Mouse (Mus musculus): ENCODE data around the gene Narfl.
"Not testable (repeated sequence)": the region's sequence is repeated elsewhere in the genome, so short reads cannot be mapped to it uniquely, and the experiment has no call there.

The Narfl gene

DNA sequence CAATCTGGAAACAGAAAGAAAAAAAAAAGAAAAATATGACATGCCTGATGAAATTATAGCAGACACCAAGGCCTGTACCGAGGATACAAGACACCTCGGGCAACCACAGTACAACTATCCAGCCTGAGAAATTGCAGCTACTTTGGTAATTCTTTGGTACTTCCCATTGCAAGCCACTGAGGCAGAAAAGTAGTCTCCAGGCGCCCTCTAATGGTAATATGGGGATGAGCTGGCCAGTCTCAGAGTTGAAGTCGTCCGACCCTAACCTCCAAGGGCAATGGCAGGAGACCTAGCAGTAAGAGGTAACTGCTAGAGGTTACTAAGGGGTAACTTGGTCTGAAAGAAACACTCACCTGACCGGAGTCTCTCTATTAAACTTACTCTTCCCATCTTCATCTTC is 27.5 kb downstream of the Narfl start:
- no peak for DNase-seq (ENCODE audit: extremely low read depth, insufficient read length, low spot score)

DNA sequence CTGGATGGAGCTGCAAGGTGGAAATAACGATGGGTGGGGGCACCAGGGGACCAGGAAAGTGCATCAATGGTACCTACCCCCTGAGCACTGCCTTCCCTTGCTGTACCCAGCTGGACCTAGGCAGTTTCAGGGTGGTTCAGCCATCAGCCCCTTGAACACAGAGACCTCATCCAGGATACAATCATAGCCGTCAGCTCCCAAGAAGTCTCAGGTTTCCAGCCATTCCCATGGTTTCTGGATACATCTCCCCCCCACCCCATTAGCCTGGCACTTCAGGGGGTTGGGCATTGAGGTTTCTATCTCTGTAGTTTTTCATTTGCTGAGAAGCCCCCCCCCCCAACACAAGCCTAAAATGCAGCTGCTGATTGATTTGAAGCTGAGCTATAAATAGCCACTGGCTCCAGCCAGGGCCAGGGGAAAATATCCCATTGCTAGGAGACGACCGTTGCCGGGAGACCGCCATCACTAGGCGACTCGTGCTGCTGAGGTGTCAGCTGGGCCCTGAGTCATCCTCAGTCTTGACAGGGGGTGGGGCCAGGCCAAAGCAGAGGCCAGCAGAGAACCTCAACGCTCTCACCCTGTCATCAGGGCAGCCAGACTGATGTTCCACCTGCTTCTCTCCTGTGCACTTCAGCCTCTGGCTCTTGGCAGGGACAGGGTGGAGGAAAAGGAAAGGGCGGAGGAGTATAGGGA is 29.4 kb downstream of the Narfl start:
- peak; percentile 76 for DNase-seq (ENCODE audit: extremely low read depth, insufficient read length, low spot score)

DNA sequence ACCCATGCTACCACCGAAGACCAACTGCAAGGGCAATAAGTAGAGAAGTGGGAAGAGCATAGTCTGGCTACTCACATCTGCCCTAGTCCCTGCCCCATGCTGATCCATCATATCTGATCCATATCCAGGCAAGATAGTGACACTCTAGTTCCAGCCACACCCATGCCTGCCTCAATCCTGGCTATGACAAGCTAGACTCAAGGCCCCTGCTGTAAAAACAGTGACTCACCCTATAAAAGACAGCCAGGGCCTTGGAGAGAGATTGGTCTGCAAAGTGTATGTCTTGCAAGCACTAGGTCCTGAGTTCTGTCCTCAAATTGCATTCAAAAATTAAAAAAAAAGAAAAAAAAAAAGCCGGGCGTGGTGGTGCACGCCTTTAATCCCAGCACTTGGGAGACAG is 32.9 kb downstream of the Narfl start:
- peak; percentile 56 for DNase-seq (ENCODE audit: extremely low read depth, insufficient read length, low spot score)

DNA sequence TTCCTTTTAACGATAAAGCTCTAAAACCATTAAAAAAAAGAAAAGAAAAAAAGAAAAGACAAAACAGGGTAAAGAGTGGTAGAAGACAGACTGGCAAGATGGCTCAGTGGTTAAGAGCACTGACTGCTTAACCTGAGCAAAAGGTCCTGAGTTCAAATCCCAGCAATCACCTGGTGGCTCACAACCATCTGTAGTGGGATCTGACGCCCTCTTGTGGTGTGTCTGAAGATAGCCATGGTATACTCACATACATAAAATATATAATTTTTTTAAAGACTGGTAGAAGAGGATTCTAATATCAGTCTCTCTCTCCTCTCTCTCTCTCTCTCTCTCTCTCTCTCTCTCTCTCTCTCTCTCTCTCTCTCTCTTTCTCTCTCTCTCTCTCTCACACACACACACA is 33.9 kb downstream of the Narfl start:
- DNase-seq (ENCODE audit: extremely low read depth, insufficient read length, low spot score), result not testable (repeated sequence)

DNA sequence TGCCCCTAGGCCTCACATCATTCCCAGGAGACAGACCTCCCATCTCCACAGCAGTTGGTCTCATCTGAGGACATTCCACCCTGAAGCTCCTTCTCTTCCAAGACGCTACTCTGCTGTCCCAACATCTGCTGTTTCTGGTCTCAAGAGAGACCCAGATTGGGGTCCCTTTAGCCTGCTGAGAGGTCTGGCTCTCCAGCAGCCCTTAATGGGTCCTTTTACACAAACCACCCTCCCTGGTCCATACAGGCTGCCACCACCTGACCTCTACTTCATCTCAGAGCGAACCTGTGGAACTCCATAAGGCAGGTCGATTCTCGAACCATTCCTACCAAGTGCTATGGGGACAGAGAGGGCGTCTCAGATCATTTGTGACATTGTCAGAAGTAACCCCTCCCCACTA is 34.5 kb downstream of the Narfl start:
- no peak for DNase-seq (ENCODE audit: extremely low read depth, insufficient read length, low spot score)

DNA sequence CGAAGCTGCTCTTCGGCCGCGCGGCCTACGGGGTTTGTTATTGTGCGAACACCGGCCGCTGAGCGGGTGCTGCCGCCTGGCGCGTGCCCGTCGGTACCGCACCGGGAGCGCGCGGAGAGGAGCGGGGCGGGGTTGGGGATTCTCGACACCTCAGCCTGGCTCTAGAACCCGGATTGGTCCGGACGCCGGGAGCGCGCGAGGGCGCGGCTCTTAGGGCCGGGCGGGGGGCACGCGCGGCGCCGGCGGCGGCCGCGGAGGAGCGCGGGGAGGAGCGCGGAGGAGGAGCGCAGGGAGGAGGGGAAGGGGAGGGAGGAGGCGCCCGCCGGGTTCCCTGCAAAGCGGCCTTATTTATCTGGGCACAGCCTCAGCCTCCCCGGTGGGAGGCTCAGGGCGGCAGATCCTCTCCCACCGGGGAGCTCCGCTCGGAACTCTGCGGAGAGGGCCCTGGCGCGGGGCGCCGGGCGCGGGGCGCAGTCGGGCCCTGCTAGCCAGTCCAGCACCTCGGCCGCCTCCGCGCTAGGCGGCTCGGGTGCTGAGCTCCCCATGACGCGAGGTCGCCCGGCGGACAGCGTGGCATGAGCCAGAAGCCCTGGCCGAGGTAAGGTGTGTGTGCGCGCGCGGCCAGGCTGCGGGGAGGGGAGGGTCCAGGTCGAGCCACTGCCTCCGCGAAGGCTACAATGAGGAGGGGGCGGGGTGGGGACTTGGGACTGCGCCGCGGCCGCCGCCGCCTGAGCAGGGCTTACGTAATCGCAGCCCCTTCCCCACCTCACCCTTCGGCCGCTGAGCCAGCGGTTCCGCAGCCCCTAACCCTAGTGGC is 35.4 kb downstream of the Narfl start, which contains the start of gene Fbxl16:
Gene Fbxl16 (plus strand): TSS at position 297 of the 817 bp plus-strand sequence.
- no peak for DNase-seq (ENCODE audit: extremely low read depth, insufficient read length, low spot score)

DNA sequence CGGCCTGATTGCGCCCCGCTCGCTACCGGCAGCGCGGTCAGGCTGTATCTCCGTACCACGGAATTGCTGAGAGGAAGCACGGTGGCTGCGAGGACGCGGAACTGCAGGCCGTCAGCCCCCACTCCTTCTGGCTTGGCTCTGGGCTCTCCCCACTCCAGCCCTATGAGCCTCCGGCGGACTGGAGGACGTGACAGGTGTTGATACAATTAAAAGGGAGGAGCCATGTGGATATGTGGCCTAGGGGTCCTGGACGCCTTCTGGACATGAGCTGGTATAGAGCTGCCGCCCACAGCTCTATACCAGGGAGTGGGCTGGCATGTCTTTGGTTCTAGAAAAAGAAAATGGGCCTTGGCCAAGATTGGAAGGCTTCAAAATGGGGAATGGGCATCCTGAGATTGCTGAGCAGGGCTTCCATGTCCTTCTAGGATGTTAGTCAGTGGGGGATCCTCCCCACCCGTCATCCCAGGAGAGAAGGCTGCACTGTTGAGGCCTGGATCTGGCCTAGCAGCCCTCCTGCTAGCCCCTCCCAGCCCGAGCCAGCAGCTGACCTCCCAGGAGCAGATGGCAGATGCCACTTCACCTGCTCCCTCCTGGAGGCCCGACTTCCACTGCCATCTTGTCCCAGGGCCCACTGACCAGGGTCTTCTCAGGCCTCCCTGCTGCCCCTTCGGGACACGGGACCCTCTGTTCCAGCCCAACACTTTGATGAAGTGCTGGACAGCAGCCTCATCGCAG is 36.2 kb downstream of the Narfl start:
- no peak for DNase-seq (ENCODE audit: extremely low read depth, insufficient read length, low spot score)

DNA sequence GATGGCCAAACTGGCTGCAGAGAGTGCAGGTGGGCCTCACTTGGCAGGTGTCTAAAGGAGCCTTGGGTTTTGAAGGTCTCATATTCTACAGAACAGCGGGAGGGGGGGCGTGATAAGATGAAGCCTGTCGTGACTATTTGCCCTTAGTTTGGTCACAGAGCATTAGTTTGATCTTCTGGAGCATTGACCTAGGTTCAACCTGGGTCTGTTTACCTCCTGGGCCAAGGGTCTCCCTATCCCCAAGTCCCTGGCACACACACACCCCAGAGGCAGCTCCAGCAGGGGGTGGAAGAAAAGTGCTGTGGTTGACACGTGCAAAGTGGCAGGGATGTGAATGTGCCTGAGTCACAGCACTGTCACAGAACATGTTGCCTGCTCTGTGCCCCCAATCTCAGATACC is 37.3 kb downstream of the Narfl start:
- no peak for DNase-seq (ENCODE audit: extremely low read depth, insufficient read length, low spot score)

DNA sequence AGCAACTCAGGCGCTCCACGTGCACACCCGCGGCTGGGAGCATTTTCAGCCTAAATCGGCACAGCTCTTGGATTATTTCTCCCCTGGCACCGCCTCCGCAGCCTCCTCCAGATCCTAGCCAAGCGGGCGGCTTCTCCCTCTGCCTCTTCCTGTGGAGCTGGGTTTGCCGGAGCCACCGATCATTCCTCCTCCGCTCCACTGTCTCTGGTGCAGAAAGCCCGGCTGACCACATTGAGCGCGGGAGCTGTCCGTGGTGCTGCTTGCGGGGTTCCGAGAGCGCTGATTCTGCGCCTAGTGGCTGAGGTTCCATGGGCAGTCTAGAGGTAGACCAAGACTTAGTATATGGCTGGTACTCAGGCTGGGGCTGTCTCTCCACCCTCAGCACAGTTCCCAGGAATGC is 39.9 kb downstream of the Narfl start:
- no peak for DNase-seq (ENCODE audit: extremely low read depth, insufficient read length, low spot score)

DNA sequence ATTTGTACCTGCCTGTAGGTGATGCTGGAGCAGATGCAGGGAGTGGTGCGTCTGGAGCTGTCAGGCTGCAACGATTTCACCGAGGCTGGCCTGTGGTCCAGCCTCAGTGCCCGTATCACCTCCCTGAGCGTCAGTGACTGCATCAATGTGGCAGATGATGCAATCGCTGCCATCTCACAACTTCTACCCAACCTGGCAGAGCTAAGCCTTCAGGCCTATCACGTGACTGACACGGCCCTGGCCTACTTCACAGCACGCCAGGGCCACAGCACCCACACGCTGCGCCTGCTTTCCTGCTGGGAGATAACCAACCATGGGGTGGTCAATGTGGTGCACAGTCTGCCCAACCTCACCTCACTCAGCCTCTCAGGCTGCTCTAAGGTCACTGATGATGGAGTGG is 44.1 kb downstream of the Narfl start:
- DNase-seq (ENCODE audit: extremely low read depth, insufficient read length, low spot score), result no peak

DNA sequence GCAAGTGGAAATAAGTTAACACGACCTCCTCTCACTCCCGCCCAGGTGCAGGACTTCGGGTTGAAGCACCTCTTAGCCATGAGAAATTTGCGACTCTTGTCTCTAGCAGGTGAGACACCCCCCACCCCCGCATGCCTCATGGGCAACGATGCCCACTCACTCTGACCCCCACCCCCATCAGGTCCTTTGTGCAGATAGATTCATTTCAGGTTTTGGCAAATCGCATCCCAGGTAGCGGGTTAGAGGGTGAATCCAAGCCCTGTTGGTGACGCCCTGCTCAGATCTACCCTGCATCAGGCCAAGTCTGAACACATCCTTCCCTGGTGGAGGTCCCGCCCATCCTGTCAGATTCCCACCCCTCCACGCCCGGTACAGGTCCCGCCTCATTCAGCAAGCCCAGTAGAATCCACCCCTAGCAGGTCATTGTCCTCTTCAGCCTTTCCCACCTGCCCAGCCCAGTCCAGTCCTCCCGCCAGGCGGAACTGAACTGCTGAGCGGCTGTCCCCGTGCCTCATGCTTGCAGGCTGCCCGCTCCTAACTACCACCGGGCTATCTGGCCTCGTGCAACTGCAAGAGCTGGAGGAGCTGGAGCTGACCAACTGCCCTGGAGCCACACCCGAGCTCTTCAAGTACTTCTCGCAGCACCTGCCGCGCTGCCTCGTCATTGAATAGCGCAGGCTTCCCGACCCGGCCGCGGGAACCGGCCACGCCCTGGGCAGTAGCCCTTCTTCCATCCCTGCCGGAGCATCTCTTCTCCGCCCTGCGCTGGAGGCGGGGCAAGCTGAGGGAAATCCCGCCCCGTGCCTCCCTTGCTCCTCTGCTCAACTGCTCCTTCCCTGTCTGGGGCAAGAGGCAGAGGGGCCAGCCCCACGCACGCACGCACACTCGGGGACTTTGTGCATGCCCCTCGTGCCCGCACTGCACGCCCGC is 45.5 kb downstream of the Narfl start:
- DNase-seq (ENCODE audit: extremely low read depth, insufficient read length, low spot score), result peak; percentile 89

DNA sequence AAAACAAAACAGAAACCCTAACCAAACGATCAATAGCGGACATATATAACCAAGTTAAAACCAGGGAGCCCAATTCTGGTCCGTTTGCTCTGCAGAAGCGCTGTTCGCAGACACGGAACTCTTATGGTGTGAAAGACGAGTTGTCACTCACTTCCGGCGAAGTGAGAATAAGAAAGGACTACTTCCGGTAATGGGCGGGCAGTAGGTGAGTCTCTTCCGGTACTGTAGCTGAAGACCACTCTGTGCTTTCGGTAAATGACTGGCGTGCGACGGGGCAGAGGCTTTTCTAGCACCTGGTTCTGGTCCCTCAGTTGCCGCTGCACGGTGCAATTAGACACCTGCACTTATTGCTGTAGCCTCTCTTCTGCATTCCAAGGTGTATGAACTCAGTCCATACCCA is 49.9 kb downstream of the Narfl start, which contains the start of gene Wdr24:
Gene Wdr24 (plus strand): TSS at position 176 of the 400 bp plus-strand sequence.
- peak; percentile 62 for DNase-seq (ENCODE audit: extremely low read depth, insufficient read length, low spot score)

DNA sequence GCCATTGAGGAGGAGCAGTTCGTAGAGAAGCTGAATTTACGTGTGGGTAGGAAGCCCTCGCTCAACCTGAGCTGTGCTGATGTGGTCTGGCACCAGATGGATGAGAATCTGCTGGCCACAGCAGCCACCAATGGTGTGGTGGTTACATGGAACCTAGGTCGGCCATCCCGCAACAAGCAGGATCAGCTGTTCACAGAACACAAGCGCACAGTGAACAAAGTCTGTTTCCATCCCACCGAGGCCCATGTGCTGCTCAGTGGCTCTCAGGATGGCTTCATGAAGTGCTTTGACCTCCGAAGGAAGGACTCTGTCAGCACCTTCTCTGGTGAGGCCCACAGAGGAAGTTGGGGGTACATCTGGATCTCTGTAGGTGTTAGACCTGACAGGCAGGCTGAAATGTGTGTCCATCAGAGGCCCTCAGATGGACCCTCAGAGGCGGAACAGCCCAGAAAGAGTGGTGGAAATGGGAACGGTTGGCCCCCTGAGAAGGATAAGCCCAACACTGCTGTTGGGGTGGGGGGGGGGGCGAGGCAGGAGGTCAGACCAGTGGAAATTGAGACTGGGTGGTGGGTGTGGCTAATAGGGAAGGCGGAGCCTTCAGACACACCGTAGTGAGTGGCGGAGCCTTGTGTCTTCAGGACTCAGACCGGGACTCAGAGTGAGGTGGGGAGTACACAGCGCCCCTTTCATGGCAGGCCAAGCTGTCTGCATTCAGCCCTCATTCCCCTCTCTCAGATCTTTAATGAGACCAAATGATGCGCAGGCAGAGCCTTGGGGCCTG is 51.0 kb downstream of the Narfl start:
- DNase-seq (ENCODE audit: extremely low read depth, insufficient read length, low spot score), result no peak

DNA sequence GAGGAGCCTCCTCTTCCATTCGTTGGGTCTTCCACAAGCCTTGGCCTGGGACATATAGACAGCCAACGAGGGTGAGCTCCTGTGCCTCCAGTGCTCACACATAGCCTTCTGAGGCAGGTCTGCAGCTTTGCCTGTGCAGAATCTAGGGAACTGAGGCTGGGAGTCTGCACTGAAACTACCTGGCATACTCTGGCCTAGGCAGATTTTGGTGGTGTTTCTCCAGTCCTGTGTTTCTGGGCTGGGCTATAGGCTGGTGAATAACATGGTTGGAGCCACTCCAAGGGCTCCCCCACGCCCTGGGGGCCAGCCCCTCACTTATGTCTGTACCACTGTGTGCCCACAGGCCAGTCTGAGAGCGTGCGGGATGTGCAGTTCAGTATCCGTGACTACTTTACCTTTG is 51.7 kb downstream of the Narfl start:
- DNase-seq (ENCODE audit: extremely low read depth, insufficient read length, low spot score), result no peak

DNA sequence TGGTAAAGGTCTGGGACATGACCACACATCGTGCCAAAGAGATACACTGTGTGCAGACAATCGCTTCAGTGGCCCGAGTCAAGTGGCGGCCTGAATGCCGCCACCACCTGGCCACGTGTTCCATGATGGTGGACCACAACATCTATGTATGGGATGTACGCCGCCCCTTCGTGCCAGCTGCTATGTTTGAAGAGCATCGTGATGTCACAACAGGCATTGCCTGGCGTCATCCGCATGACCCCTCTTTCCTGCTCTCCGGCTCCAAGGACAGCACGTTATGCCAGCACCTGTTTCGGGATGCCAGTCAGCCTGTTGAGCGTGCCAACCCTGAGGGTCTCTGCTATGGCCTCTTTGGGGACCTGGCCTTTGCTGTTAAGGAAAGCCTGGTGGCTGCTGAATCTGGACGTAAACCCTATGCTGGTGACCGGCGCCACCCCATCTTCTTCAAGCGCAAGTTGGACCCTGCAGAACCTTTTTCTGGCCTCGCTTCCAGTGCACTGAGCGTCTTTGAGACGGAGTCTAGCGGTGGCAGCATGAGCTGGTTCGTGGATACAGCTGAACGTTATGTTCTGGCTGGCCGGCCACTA is 52.5 kb downstream of the Narfl start:
- DNase-seq (ENCODE audit: extremely low read depth, insufficient read length, low spot score), result no peak

DNA sequence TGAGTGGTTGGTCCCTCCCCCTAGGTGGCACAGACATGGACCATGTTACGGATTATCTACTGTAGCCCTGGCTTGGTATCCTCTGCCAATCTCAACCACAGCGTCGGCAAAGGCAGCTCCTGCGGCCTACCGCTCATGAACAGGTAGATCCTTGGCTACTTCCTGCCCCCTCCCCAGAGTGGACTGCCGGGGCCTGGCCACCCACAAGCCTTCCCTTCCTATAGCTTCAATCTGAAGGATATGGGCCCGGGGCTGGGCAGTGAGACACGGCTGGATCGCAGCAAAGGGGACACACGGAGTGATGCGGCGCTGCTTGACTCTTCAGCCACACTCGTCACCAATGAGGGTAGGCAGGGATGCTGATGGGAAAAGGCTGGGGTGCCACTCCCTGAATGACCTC is 53.4 kb downstream of the Narfl start:
- no peak for DNase-seq (ENCODE audit: extremely low read depth, insufficient read length, low spot score)

DNA sequence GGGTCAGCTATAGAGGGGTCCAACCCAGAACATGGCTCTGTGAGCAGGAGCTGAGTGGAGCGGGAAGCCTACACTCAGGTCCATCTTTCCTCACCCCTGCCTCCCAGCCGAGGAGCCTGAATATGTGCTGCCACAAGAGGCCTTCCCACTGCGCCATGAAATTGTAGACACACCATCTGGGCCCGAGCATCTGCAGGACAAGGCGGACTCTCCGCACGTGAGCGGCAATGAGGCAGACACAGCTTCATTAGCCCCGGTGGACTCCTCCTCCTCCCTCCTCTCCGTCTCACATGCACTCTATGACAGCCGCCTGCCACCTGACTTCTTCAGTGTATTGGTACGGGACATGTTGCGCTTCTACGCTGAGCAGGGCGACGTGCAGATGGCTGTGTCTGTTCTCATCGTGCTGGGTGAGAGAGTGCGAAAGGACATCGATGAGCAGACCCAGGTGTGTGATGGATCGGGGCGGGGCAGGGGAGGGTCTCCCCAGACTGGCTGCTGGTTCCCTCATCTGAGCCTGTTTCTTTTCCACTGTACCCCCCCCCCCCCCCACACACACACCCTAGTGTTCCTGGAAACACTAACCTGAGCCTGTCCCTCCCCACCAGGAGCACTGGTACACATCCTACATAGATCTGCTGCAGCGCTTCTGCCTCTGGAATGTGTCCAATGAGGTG is 54.1 kb downstream of the Narfl start:
- no peak for DNase-seq (ENCODE audit: extremely low read depth, insufficient read length, low spot score)

DNA sequence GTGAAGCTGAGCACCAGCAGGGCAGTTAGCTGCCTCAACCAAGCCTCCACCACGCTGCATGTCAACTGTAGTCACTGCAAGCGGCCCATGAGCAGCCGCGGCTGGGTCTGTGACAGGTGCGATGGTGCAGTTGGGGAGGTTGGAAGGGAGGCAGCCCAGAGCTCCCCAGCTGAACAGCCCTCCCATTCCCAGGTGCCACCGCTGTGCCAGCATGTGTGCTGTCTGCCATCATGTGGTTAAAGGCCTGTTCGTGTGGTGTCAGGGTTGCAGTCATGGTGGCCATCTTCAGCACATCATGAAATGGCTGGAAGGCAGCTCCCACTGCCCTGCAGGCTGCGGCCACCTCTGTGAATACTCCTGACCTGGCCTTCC is 54.6 kb downstream of the Narfl start:
- DNase-seq (ENCODE audit: extremely low read depth, insufficient read length, low spot score), result no peak
